Mouse (Mus musculus) adrenal gland, adult 8-10 months (tissue): ENCODE data around the gene Sfmbt1. TPM values are rescaled to one million over a fixed set of nuclear protein-coding genes. Genes with fewer than 3 reads are reported as not detected.

Experiments
- DNase-seq: peaks from one replicate; pipeline ENCODE4 v3.0.0; 2022
- total RNA-seq, 4 experiments: library from RNA; stranded (reverse); gene quantifications; 2 replicates each; pipeline ENCODE4 v1.2.4; 2022

Gene Sfmbt1
- total RNA-seq, 4 experiments from 2014 or later: 26.7 to 31.3 (median 30.3) TPM

GRCm38 (mm10) chr14:30826174-30827140 lies 111.8 kb downstream of the Sfmbt1 start:
- no peak for DNase-seq

GRCm38 (mm10) chr14:30827480-30827879 lies 112.8 kb downstream of the Sfmbt1 start:
- DNase-seq: no peak

GRCm38 (mm10) chr14:30828077-30828476 lies 113.4 kb downstream of the Sfmbt1 start:
- no peak for DNase-seq

- peak; percentile 50 for DNase-seq
These were observed 114.2 kb downstream of the Sfmbt1 start for GRCm38 (mm10) chr14:30828635-30829460.

- no peak for DNase-seq
These were observed 122.9 kb downstream of the Sfmbt1 start for GRCm38 (mm10) chr14:30837416-30837996.

GRCm38 (mm10) chr14:30843701-30844100 lies 129.1 kb downstream of the Sfmbt1 start:
- DNase-seq: no peak

GRCm38 (mm10) chr14:30850504-30850903 lies 135.9 kb downstream of the Sfmbt1 start:
- DNase-seq: no peak

- no peak for DNase-seq
These were observed 137.7 kb downstream of the Sfmbt1 start for GRCm38 (mm10) chr14:30852325-30852724.

- no peak for DNase-seq
These were observed 140.7 kb downstream of the Sfmbt1 start for GRCm38 (mm10) chr14:30855316-30855715.

- no peak for DNase-seq
These were observed 142.3 kb downstream of the Sfmbt1 start for GRCm38 (mm10) chr14:30856885-30857507.

GRCm38 (mm10) chr14:30857990-30858389 lies 143.3 kb downstream of the Sfmbt1 start:
- no peak for DNase-seq

GRCm38 (mm10) chr14:30861421-30862125 lies 146.9 kb downstream of the Sfmbt1 start:
- no peak for DNase-seq

GRCm38 (mm10) chr14:30862368-30862767 lies 147.7 kb downstream of the Sfmbt1 start:
- no peak for DNase-seq

- DNase-seq: no peak
These were observed 150.7 kb downstream of the Sfmbt1 start for GRCm38 (mm10) chr14:30865311-30865710.

- peak; percentile 52 for DNase-seq
These were observed 152.4 kb downstream of the Sfmbt1 start for GRCm38 (mm10) chr14:30867042-30867441.

GRCm38 (mm10) chr14:30868826-30869225 lies 154.2 kb downstream of the Sfmbt1 start:
- no peak for DNase-seq

- DNase-seq: no peak
These were observed 154.7 kb downstream of the Sfmbt1 start for GRCm38 (mm10) chr14:30869391-30869801.

- DNase-seq: no peak
These were observed 155.8 kb downstream of the Sfmbt1 start for GRCm38 (mm10) chr14:30870206-30871147.
